Mouse (Mus musculus) brain, embryonic 18.5 days (tissue): ENCODE measurements around the gene Wbp1l.
A peak's percentile ranks its signal among the peaks of the same experiment; 100 is the strongest.

ENCODE experiments used
- DNase-seq: peaks from one replicate; pipeline ENCODE4 v3.0.0-alpha.2; 2012; ENCODE audit warnings: low read depth, low spot score

Wbp1l gene

DNA sequence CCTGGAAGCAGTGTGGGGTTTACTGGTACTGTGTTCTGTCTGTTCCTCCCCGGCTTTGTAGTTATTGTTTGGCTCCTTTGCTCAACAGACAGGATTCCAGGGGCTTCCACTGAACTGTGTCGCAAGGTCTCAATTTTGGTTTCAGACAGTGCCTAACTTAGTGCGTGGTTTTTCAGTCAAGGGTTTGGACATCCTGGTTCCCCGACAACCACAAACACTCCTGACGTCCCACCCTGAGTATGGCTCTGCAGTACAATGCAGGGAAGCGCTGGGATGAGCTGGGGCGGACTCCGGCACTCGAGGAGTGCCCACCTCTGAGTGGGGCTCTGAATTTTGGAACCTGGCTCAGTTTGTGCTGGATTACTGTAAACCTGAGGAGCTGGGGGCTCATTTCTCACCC is 30.9 kb downstream of the Wbp1l start:
- DNase-seq, result no peak

DNA sequence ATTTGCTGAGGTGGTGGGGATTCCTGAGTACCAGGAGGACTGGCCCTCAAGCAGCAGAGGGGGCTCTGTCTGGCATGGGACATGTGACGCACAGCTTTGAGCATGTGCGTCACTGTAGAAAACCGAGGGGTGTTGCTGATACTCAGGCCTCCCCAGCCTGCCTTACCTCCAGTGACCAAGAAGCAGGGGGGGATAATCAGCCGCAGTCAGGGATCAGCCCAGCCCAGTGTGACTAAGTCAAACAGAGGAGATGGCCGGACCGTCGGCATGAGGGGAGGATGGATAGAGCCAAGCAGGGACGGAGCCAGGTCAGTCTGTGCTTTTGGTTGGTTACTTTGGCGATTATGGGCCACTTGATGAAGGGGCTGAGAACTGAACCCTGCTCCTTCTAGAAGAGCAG is 32.8 kb downstream of the Wbp1l start:
- no peak for DNase-seq

DNA sequence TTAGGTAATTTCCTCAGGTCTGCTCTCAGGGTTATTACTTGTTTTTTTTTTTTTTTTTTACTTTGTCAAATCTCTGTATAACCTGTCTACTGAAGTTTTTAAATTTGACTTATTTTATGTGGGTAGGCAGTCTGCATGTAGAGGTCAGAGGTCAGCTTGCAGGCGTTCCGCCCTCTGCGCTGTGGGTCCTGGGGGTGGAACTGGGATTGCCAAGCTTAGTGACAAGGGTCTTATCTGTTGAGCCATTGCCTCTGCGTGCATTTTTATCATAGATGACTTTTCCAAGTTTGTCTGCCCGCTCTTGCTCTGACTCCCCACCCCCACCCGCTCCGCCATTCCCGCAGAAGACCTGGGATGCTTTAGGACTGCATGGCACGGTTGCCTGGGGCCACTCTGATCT is 36.9 kb downstream of the Wbp1l start:
- no peak for DNase-seq

DNA sequence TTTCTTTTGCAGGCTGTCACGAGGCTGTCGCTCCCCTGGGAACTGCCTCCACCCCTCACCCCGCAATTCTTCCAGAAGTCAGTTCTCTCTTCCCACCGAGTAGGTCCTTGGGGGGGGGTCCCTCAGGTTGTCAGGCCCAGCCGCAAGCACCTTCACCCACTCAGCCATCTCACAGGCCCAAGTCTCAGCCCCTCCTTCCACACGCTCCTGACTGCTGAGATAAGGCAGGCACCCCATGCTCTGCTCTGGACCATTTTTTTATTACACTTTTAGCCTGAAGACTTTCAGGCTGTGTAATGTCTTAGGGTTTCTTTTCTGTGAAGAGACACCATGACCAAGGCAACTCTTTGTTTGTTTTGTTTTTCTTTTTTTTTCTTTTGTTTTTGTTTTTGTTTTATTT is 38.7 kb downstream of the Wbp1l start:
- no peak for DNase-seq

DNA sequence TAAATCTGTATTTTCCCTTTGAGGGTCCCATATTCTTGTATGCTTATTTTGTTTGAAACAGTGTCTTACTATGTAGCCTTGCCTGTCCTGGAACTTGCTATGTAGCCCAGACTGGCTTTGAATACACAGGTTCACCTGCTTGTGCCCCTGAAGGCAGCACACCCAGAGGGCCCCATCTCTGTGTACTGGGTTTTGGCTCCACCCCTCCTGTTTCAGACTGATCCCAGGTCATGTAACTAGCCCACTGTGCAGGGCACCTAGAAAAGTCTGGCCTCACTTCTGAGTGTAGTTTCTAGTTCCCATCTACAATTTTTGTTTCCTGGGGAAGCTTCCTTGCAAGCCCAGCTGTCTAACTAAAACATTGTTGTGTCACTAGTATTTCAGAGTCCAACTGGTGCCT is 40.2 kb downstream of the Wbp1l start:
- no peak for DNase-seq

DNA sequence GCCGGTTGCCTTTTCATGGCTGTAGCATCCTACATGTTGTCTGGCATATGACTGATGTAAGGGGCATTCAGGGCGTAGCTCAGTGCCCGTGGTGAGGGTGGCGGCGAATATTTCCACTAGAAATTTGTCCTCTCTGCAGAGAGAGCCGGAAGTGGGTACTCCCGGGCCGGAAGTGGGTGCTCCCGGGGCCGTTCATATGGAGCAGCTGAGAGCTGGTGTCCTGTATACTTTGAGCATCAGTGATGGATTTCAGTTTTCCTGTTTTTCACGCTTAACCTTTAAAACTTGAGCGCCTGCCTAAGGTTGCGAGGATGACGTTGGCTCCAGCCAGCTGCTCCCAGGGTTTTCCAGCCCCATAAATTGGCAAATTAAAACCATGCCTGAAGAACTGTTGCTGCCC is 40.6 kb downstream of the Wbp1l start:
- no peak for DNase-seq

DNA sequence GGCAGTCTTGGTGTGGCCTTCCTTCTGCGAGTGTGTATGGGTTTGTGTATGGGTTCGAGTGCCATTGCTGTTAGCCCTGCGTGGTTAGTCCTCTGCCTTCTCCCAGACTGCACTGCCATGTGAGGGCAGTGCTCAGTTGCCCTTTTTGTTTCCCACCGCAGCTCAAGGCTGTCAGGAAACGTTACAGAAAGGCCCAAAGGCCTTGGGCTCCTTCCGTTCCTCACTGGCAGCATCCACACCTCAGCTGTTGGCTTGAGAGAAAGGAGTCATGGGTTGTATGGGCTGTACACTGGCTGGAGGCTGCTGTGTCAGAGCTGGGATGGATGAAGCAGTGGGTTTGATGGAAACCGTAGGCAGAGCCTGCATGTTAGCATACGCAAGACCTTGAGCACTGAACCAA is 41.9 kb downstream of the Wbp1l start:
- no peak for DNase-seq

DNA sequence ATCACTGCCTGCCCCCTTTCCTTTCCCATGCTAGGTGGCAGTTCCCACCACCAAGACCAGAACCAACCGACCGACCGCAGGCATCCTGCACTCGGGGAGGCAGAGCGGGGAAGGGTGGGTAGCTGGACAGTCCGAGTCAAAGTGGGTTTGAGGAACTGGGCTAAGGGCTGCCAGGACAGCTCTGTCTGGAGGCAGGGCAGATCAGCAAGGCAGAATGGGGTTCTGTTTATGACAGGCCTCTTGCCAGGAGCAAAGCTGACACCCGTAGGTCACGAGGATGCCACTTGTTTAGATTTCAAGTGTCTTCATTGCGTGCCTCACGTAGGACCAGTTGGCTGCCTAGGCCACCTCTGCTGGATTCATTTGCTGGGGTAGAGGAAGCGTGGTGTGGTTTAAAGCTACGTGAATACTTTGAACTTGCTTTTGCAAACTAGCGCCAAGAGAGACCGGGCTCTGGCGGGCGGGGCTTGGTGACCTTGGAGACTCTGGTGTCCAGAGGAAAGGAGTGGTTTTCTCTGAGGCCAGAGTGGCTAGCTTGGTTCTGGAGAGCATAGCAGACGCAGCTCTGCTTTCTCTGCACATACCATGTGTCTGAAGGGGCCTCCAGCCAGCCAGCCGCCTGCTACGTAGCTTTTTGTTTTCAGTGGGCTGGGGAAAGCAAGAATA is 42.7 kb downstream of the Wbp1l start:
- DNase-seq, result no peak

DNA sequence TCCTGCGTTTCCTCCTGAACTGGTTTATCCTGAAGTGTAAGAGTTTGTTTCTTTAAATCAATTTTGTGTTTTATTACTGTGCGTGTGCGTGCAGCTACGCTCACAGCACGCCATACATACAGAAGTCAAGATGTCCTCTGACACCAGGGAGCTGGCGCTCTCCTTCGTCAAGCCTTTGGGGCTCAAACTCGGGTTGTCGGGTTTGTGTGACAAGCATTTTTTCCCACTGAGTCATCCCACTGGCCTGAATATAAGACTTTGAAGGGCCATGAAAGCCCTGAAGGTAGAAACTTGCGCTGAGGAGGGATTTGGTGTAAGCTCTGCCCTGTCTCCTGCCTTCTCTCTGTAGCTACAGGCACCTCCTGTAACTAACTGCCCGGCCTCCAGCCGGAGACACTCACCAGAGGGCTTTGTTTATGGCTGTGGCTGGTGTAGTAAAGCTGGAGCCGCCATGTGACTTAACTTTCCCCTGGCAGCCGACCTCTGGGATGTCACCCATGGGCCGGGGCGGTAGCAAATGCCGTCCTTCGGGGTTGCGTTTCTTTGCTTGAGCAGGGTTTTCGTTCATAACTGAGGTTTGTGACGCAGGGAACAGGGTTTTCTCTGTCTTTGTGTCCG is 43.4 kb downstream of the Wbp1l start:
- DNase-seq, result no peak

DNA sequence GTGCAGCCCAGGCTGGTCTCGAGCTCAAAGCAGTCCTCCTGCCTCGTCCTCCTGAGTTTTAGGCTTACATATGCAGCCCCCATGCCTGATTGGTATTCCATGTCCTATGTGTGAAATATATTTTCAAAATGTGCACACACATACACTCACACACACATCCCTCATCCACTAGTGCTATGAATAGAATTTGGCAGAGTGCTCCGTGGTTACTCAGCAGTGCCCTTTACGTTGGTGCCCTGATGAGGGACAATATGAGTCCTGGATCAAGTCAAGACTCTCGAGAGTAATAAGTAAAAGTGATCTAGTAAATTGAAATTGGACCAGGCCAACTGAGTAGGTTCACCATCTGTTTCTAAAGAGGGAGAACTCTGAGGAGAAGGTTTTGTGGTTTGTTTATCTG is 44.4 kb downstream of the Wbp1l start:
- DNase-seq, result no peak

DNA sequence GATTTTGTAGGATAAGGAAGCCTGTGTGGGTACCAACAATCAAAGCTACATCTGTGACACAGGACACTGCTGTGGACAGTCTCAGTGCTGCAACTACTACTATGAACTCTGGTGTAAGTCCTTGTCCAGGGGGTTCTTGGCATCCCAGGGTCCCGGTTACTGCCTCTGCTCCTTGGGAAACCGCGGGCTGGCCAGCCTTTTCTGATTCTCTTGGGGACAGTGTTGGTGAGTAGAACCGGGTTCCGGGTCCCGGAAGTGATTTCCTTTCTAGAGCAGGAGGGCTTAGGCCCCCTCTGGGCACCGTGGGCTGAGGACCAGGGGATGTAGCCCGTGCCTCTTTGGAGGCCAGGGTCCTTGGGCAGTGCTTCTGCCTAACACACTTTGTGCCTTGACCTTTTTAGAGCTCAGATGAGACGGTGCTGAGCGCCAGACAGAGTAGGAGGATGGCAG is 45.5 kb downstream of the Wbp1l start:
- no peak for DNase-seq

DNA sequence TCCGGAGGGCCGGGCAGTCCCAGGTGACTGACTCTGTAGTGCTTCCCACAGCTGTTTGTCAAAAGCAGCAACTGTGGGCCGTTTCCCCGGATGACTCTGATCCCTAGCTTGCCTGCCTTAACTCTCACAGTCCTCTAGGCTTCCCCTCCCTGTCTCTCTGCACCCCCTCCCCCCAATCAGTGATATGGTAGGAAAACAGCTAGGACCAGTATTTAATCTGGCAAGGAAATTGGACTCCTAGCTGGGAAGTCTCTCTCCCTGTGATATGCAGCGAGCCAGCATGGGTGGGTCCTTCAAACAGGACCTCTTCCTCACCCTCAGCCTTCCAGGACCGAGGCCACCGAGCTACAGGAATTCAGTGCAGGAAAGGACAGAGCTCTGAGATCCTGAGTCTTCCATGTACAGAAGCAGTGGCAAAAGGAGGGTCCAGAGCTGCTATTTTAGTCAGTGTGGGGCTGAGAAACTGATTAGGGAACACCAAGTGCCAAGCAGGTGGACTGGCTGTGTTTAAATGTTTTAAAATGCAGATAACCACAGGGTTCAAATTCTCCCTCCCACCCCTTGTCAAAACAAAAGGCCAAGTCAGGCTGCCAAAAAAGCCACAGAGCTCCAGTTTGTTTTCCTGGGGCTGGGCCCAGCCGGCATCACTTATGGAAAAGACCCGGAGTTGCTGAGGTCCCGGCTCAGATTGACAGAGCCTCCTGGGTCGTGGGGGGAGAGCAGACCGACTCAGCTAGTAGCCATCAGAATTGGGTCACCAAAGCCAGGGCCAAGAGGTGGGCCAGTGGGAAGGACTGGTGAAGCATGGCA is 46.1 kb downstream of the Wbp1l start:
- peak; percentile 26 for DNase-seq

DNA sequence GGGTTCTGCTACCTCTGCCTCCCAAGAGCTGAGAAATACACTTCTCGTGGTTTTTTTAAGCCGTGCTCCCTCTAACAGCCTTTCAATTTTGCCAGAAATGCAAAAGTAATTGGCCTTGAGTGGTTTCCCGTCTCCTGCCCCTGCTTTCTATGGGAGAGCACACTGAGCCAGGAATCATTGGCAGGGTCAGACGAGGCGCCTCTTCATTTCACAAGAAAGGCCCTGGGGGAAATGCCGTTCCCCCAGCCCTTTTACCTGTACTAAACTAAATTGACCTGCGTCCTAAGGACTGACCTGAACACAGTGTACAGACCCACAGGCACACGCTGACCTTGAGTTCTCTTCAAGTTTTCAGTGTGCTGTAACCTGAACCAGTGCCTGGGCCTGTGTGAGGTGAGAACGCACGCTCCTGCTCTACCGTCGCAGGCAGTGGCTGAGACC is 47.2 kb downstream of the Wbp1l start:
- no peak for DNase-seq

DNA sequence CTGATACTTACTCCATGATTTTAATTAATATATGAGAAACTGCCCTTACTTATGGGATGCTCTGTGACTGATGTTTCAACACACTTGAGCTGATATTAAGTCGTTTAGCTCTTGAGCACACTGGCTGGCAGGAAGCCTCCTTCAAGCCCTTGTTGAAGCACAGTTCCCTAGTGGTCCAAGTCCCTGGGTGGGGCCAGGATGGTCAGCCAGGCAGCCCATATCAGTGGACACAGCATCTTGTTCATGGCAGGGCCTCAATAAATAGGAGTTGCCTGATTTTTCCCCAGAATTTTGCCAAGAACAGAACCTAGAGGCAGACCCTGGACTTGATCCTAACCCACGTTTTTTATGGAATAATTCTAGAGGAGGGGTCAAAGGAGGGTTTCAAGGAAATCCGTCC is 48.4 kb downstream of the Wbp1l start:
- DNase-seq, result no peak

DNA sequence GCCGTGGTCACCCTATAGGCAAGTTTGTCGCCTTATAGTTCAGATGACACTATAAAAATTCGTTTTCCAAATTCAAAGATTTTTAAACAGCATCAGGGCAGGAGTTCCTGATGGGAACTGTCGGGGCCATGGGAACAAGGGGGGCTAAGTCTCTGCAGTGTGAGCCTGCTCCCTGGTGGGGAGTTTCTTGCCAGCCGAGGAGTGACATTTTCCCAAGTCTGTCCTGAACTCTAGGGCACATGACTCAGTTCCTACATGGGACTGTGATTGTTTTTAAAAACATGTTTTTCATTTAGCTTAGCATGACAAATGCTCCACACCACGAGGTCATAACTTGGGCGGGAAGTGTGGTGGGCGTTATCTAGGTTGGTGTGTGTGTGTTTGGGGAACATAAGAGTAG is 49.0 kb downstream of the Wbp1l start:
- no peak for DNase-seq

DNA sequence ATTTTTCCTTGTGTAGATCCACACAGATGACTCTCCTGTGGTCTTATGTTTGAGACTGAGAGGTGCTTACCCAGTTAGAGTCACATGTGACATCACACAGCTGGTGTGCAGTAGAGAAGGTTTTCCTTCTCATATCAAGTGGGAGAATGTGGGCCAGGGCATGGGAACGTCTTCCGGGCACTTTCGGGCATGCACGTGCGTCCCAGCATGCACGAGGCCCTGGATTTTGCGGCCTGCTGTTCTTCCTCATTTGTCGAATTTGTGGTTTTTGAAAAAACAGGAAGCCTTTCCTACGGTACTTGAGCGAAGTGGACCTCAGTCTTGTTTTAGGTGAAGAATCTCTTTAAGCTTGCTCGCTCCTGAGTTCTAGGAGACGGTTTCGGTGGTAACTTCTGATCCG is 49.7 kb downstream of the Wbp1l start:
- no peak for DNase-seq

DNA sequence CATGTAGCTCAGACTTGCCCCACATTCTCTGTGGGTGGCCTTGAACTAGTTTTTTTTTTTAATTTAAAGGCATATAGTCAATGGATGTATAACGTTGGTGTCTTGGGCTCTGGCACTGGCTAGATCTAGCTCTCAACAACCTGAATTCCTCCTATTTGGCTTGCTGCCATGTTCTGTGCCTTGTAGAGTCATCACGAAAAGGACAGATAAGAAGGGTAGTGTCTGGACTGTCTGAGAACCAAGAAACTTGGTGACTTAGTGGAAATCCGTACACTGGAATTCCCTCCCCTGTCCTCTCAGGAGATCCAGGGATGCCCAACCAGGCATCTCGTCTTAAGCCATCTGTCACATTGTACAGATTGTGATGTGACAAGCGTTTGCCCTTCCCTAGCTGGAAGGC is 54.3 kb downstream of the Wbp1l start:
- no peak for DNase-seq

DNA sequence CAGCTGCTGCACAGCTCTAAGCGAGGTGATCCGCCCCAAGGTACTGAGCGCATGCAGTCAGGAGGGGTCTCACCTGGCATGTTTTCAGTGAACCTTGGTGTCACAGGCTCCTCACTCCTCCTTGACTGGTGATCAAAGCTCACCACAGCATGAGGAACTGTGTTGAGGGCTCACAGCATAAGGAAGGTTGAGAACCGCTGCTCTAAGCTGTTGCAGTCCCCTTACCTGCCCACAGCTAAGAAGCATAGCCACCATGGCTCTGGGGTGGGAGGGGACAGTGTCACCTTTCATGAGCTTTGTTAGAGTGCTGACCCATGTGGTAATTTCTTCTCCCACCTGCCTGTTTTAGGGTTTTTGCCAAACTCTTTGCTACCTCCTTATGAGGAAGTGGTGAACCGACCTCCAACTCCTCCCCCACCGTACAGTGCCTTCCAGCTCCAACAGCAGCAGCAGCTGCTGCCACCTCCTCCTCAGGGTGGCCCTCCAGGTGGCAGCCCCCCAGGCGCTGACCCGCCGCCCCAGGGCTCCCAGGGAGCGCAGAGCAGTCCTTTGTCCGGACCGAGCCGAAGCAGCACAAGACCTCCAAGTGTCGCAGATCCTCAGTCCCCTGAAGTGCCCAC is 54.8 kb downstream of the Wbp1l start:
- DNase-seq, result no peak

DNA sequence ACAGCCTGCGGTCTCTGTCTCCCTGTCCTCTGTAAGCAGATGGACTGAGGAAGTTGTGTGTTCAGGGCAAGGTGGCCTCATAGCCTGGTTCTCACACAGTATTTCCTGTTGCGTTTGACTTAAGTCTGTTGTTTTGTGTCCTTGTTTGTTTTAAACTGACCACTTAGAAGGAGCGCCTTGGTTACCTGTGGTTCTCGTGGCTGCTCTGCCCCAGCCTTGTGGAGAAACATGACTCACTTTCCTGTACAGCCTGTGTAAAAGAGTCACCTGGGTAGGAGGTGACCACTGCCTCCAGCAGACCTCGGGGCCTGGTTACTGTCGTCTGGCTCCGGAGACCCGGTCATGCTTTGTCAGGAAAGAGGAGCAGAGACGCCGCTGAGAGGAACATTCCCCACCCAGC is 56.7 kb downstream of the Wbp1l start:
- DNase-seq, result no peak

DNA sequence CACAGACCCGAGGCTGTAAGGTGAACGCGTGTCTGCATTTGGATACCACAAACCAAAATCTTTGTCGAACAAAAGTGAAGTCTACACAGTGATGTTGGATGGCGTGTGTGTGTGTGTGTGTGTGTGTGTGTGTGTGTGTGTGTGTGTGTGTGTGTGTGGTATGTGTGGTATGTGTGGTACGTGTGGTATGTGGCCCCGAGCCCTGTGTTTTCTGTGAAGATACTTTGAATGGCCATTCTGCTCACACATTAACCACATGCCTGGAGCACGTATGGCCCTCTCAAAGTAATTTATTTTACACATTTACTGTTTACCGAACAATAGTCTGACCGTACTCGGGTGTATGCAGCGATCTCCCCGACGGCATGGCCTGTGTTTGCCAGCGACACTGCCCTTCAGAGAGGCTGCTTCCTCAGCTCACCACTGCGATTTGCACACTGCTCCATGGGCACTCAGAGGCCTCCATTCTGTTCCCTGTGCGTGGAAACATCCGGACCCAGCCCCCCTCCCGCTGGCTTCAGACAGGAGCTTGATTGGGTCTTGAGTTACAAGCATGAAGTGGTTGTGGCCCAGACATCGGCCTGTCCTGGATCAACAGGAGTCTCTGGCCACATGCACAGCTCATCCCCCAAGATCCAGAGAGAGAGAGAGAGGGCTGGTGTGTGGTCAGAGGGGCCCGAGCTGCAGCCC is 57.4 kb downstream of the Wbp1l start:
- no peak for DNase-seq

DNA sequence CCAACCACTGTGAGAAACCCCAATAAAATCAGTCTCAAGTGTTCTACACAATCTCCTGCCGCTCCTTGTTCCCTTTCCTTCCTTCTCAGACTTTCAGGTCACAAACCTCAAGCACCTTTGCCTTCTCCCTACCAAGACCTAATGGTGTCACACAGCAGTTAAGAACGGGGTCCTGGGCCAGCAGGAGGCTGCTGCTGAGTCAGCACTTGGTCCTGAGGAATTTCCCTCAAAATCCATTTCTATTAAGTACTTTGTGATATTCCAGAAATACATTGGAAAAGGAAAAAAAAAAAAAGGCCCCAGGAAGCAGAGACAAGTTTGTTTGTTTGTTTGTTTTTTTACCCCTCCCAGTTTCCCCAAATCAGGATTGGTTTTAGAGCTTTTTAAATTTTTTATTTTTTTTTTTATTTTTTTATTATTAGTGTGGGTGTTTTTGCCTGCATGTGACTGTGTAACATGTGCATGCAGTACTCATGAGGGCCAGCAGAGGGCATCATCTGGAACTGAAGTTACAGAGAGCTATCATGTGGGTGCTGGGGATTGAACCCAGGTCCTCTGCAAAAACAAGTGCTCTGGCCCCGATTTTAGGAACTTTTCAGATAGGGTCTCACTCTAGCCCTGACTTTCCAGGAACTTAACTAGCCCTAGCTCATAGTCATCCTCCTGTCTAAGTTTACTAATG is 58.6 kb downstream of the Wbp1l start:
- no peak for DNase-seq
